Mouse (Mus musculus) CH12.LX (cell line): ENCODE results near the gene Kctd12.

Source experiments
- CTCF ChIP-seq, 2 experiments: IDR thresholded peaks in 1 of 2; conservative IDR thresholded peaks in 1 of 2; 2 replicates each; pipeline ENCODE4 v1.5.1; 2011 to 2012; ENCODE audit warnings: low read depth in 2 of 2, low read length in 2 of 2, improper control_type of control experiment in 1 of 2, inconsistent platforms in 1 of 2, mild to moderate bottlenecking in 1 of 2, moderate library complexity in 1 of 2
- MAX ChIP-seq: IDR thresholded peaks from 2 replicates; pipeline ENCODE4 v1.6.1; 2011; ENCODE audit warnings: low read length, improper control_type of control experiment

- TF ChIP-seq MAX = no peak
- no peak for TF ChIP-seq CTCF (conservative IDR thresholded peaks at IDR 0.05 in 1 of 2, IDR thresholded peaks at IDR 0.05 in 1 of 2; ENCODE audit: low read depth in 2 of 2, low read length in 2 of 2)
These were observed 13.6 kb downstream of the Kctd12 start for GRCm38 (mm10) chr14:102968824-102969223.
